Mouse (Mus musculus) olfactory bulb, adult 2 months (tissue): ENCODE measurements at regions not wholly inside any gene's neighbourhood (a gene's known extent, or its start where the extent isn't known, plus 50 kb on each side); places are given as distances from the start of the nearest gene placed in this dataset.

Source experiments
- CTCF ChIP-seq: fragments of 200-500 bp; IDR thresholded peaks from 2 replicates; pipeline ENCODE4 v1.5.1; 2012; ENCODE audit warnings: low read depth, mild to moderate bottlenecking, low read length, moderate library complexity; ENCODE audit not compliant: insufficient read depth
- POLR2A ChIP-seq: fragments of 200-500 bp; IDR thresholded peaks from 2 replicates; pipeline ENCODE4 v1.6.1; 2012; ENCODE audit warnings: mild to moderate bottlenecking, low read depth, low read length, moderate library complexity; ENCODE audit not compliant: insufficient read depth

- TF ChIP-seq POLR2A (no peak), CTCF (no peak)
These were observed 188.2 kb upstream of the 1700056E22Rik start for GRCm38 (mm10) chr1:184222326-184222725.
